ENCODE assay signal across 8 mouse cellular contexts in the genomic region with DNA sequence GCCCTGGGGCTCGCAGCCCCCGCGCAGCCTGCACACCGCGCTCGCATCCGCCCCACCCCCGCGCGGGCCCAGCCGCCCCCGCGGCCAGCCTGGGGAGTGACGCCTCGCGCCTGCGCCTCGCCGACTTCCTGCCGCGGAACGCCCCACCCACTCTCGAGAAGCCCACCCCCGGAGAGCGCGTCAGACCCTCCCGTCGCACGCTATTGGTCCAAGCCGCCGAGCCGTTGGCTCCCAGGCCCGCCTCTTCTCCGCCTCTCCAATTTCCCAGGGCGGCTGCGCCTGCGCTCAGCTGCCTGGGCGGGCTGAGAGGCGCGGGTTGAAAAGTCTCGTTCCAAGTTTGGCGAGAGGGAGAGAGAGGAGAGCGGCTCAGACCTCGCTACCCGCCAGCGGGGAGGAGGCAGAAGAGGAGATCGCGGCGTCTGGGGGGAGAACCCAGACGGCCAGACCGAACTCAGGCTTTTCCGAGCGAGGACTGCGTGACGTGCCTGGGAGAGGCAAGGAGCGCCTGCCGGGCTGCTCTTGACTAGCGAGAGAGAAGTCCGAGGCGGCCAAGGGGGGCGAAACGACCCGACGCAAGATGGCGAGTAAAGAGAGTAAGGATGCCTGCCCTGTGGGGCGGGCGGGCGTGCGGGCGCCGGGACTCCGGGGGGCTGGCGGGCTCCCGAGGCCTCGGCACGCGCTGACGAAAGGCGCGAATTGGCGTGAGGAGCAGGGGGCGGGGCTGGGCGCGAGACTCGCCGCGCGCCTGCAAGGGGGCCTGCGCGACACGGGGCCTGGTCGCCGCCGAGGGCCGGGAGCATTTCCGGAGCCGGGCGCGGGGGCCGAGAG. TPM values are rescaled to one million over a fixed set of nuclear protein-coding genes. Genes with fewer than 3 reads are reported as not detected.
DNase-seq lines count a peak whose midpoint lies in the region; ATAC-seq and TF ChIP-seq lines count a peak whose summit lies in the region.

Rbbp7 (plus strand) TSS at position 288 of the 828 bp plus-strand sequence.

- peak within 1 kb of the TSS; percentile 57 for H3K4me2 ChIP-seq in hindbrain, postnatal 0 days (ENCODE audit: low read depth, low read length)

- no peaks in the 10 kb centered on the region for H3K9me3 ChIP-seq in hindbrain, postnatal 0 days (ENCODE audit: low read length)
- peaks cover 9% of the 10 kb centered on the region for H3K9me3 ChIP-seq in megakaryocyte, embryonic 14.5 days

- DNase-seq in WW6 (ENCODE audit: low read depth, low spot score) = peak; percentile 56
- DNase-seq in cerebellum, postnatal 4 days (ENCODE audit: low spot score in 2 of 2) = peak; percentile 74 to 89
- peak; percentile 96 for DNase-seq in gastrocnemius, adult 2 months
- DNase-seq in hindbrain, postnatal 0 days (ENCODE audit: low spot score) = peak; percentile 95
- DNase-seq in left cerebral cortex, adult 8-10 months (ENCODE audit: low spot score in 2 of 2) = peak; percentile 64 to 89
- DNase-seq in right cerebral cortex, postnatal 10 days (ENCODE audit: low spot score in 2 of 2) = peak; percentile 95
- DNase-seq in urinary bladder, postnatal 25 days (ENCODE audit: low spot score) = peak; percentile 74

- peak; percentile 97 for ATAC-seq in hindbrain, postnatal 0 days

- H3K36me3 ChIP-seq in hindbrain, postnatal 0 days (ENCODE audit: insufficient read depth, low read length) = no peaks in the 10 kb centered on the region
- peaks cover 8% of the 10 kb centered on the region for H3K36me3 ChIP-seq in megakaryocyte, embryonic 14.5 days (replicated peaks; ENCODE audit: low read length)

- no peaks in the 10 kb centered on the region for H3K27me3 ChIP-seq in hindbrain, postnatal 0 days (ENCODE audit: insufficient read depth, low read length)
- H3K27me3 ChIP-seq in megakaryocyte, embryonic 14.5 days (replicated peaks) = peaks cover 6% of the 10 kb centered on the region

- WGBS in hindbrain, postnatal 0 days = 32% methylated on average over 68 of the region's 100 CpGs

- no peak for TF ChIP-seq CTCF in gastrocnemius, adult 2 months (IDR thresholded peaks at IDR 0.05)
- no peak for TF ChIP-seq CTCF in hindbrain, postnatal 0 days (IDR thresholded peaks at IDR 0.05; ENCODE audit: low read depth)

- intact Hi-C loops in gastrocnemius, adult 2 months (cut with DNase I) = loop anchor here (5.0 kb wide), 1 partner anchor 67 kb away; the partner anchor contains the start of gene Txlng

- peak within 1 kb of the TSS; percentile 92 for H3K4me3 ChIP-seq in gastrocnemius, adult 2 months
- H3K4me3 ChIP-seq in hindbrain, postnatal 0 days (ENCODE audit: low read length) = peak within 1 kb of the TSS; percentile 60
- peak within 1 kb of the TSS; percentile 92 for H3K4me3 ChIP-seq in megakaryocyte, embryonic 14.5 days (replicated peaks)

- no peaks in the 10 kb centered on the region for H3K4me1 ChIP-seq in hindbrain, postnatal 0 days (ENCODE audit: insufficient read depth, low read length)
- peaks cover 3% of the 10 kb centered on the region; the same call in 1 of the 2 replicates for H3K4me1 ChIP-seq in megakaryocyte, embryonic 14.5 days

- H3K27ac ChIP-seq in gastrocnemius, adult 2 months = peak within 1 kb of the TSS; percentile 96
- peak within 1 kb of the TSS; percentile 94 for H3K27ac ChIP-seq in hindbrain, postnatal 0 days

- H3K9ac ChIP-seq in hindbrain, postnatal 0 days (replicated peaks; ENCODE audit: low read length) = peak within 1 kb of the TSS; percentile 65

RNA-seq across cellular contexts. Expression of gene Rbbp7, which starts in this region (rescaled TPM):
- 10 to 100 TPM; 82.1 to 91.2 TPM for total RNA-seq in gastrocnemius, adult 2 months (2021)
- total RNA-seq in hindbrain, postnatal 0 days (2014; rRNA removed) = 97.1 and 112 TPM in 2 replicates
- polyA plus RNA-seq in hindbrain, postnatal 0 days (2015; fragmentation: Nextera tagmentation; extraction: Ambion mirVana) = 254 TPM in 2 replicates
- total RNA-seq in left cerebral cortex, adult 8-10 months (2022) = 100 to 1,000 TPM; 142 to 146 (median 144) TPM
- polyA plus RNA-seq in megakaryocyte, embryonic 14.5 days (2012; ENCODE audit: insufficient read depth, low replicate concordance) = 3.9 and 30.8 TPM in 2 replicates

Comparison
In these comparisons a context has a peak if more than half of its experiments do, and no peak if none do; other contexts are left out.
1. Peak in every context shown above with its lines: DNase-seq, ATAC-seq, H3K4me3 ChIP-seq and H3K27ac ChIP-seq.